Mouse (Mus musculus) myocyte (in vitro differentiated cells): Measurements from ENCODE around the gene Snrpc.

Source experiments
- CEBPB ChIP-seq: IDR thresholded peaks from 2 replicates; pipeline ENCODE4 v1.6.1; 2011; ENCODE audit warnings: mild to moderate bottlenecking, moderate library complexity; ENCODE audit not compliant: poor library complexity, insufficient read depth, severe bottlenecking
- E2F4 ChIP-seq: IDR thresholded peaks from one replicate; pipeline ENCODE4 v1.6.1; 2011; ENCODE audit warnings: mild to moderate bottlenecking, control low read depth, moderate library complexity; ENCODE audit not compliant: insufficient read depth
- MAX ChIP-seq: IDR thresholded peaks from one replicate; pipeline ENCODE4 v1.6.1; 2011; ENCODE audit warnings: low read depth, mild to moderate bottlenecking, control low read depth
- MYOD1 ChIP-seq, 3 experiments: IDR thresholded peaks; one replicate each; pipeline ENCODE4 v1.6.1; 2011; ENCODE audit warnings: control low read depth in 2 of 3, low read depth in 2 of 3, mild to moderate bottlenecking in 2 of 3, moderate library complexity in 1 of 3; ENCODE audit not compliant: insufficient read length in 2 of 3, control insufficient read depth in 1 of 3
- MYOG ChIP-seq, 3 experiments: IDR thresholded peaks; one replicate each; pipeline ENCODE4 v1.6.1; 2011; ENCODE audit warnings: control low read depth in 2 of 3, low read depth in 2 of 3, mild to moderate bottlenecking in 2 of 3; ENCODE audit not compliant: insufficient read length in 2 of 3, control insufficient read depth in 1 of 3, insufficient read depth in 1 of 3
- POLR2A ChIP-seq: IDR thresholded peaks from one replicate; pipeline ENCODE4 v1.6.1; 2011; ENCODE audit warnings: low read depth, mild to moderate bottlenecking, control low read depth, moderate library complexity; ENCODE audit not compliant: insufficient read length
- POLR2AphosphoS2 ChIP-seq: IDR thresholded peaks from one replicate; pipeline ENCODE4 v1.6.1; 2011; ENCODE audit warnings: low read depth, control low read depth; ENCODE audit not compliant: insufficient read length
- REST ChIP-seq: IDR thresholded peaks from one replicate; pipeline ENCODE4 v1.6.1; 2011; ENCODE audit warnings: mild to moderate bottlenecking, control low read depth, moderate library complexity; ENCODE audit not compliant: insufficient read depth, insufficient read length
- TCF12 ChIP-seq: IDR thresholded peaks from one replicate; pipeline ENCODE4 v1.6.1; 2011; ENCODE audit warnings: mild to moderate bottlenecking, control low read depth; ENCODE audit not compliant: poor library complexity, insufficient read depth, severe bottlenecking
- TCF3 ChIP-seq: IDR thresholded peaks from one replicate; pipeline ENCODE4 v1.6.1; 2011; ENCODE audit warnings: low read depth, control low read depth; ENCODE audit not compliant: insufficient read length
- USF1 ChIP-seq: IDR thresholded peaks from one replicate; pipeline ENCODE4 v1.6.1; 2011; ENCODE audit warnings: low read depth, mild to moderate bottlenecking, control low read depth, moderate library complexity

GRCm38 (mm10) chr17:27825539-27825938 lies 12.4 kb upstream of the Snrpc start:
- TF ChIP-seq TCF3: no peak
- no peak for TF ChIP-seq USF1
- TF ChIP-seq POLR2A: no peak
- no peak for TF ChIP-seq E2F4
- no peak for TF ChIP-seq REST
- no peak for TF ChIP-seq TCF12
- no peak for TF ChIP-seq CEBPB
- TF ChIP-seq POLR2AphosphoS2: no peak
- no peak for TF ChIP-seq MAX
- TF ChIP-seq MYOD1 (IDR thresholded peaks at IDR 0.05; ENCODE audit: control insufficient read depth in 1 of 3, insufficient read length in 2 of 3, low read depth in 2 of 3): no peak
- TF ChIP-seq MYOG (IDR thresholded peaks at IDR 0.05; ENCODE audit: control insufficient read depth in 1 of 3, insufficient read depth in 1 of 3, insufficient read length in 2 of 3, low read depth in 2 of 3): no peak
